Mouse (Mus musculus) kidney, embryonic 14.5 days (tissue): ENCODE data around the gene Rpl41. TPM values are rescaled to one million over a fixed set of nuclear protein-coding genes. Genes with fewer than 3 reads are reported as not detected.

Experiments used
- ATAC-seq: fragments of 200-750 bp; cut with Nextera tagmentation; 2 replicates; pipeline ENCODE4 v1.8.0; 2017; ENCODE audit warnings: moderate number of reproducible peaks, mild to moderate bottlenecking, moderate TSS enrichment, moderate library complexity; ENCODE audit not compliant: low FRiP score, low TSS enrichment
- H3K27ac ChIP-seq: fragments of 300-500 bp; sonication (generic); 2 replicates; pipeline ENCODE4 v1.5.1; 2014; ENCODE audit warnings: low read depth, mild to moderate bottlenecking, low read length, moderate library complexity, mixed read lengths
- H3K27me3 ChIP-seq: fragments of 300-500 bp; sonication (generic); 2 replicates; pipeline ENCODE4 v1.6.1; 2014; ENCODE audit warnings: mild to moderate bottlenecking, low read length; ENCODE audit not compliant: control insufficient read depth, insufficient read depth
- H3K36me3 ChIP-seq: fragments of 300-500 bp; sonication (generic); 2 replicates; pipeline ENCODE4 v1.6.1; 2014; ENCODE audit warnings: low read length, mixed read lengths; ENCODE audit not compliant: control insufficient read depth, insufficient read depth
- H3K4me1 ChIP-seq: fragments of 300-500 bp; sonication (generic); 2 replicates; pipeline ENCODE4 v1.6.1; 2014; ENCODE audit warnings: low read length, mixed read lengths; ENCODE audit not compliant: control insufficient read depth, insufficient read depth
- H3K4me2 ChIP-seq: fragments of 300-500 bp; sonication (generic); replicated peaks from 2 replicates; pipeline ENCODE4 v1.6.1; 2014; ENCODE audit warnings: low read depth, mild to moderate bottlenecking, low read length
- H3K4me3 ChIP-seq: fragments of 300-500 bp; sonication (generic); 2 replicates; pipeline ENCODE4 v1.5.1; 2014; ENCODE audit warnings: mild to moderate bottlenecking, low read length
- H3K9ac ChIP-seq: fragments of 300-500 bp; sonication (generic); 2 replicates; pipeline ENCODE4 v1.6.1; 2014; ENCODE audit warnings: low read depth, mild to moderate bottlenecking, low read length, moderate library complexity
- H3K9me3 ChIP-seq: fragments of 300-500 bp; sonication (generic); 2 replicates; pipeline ENCODE4 v1.6.1; 2016; ENCODE audit warnings: low read length; ENCODE audit not compliant: control insufficient read depth
- WGBS: fragments of 180-500 bp; shearing (Covaris S2); extraction: QIAGEN DNeasy Blood & Tissue Kit; methylation state at CpG from one replicate; pipeline ENCODE4 v1.1.7; 2014; 5-methylcytosine and 5-hydroxymethylcytosine counted together
- polyA plus RNA-seq: library from polyadenylated mRNA; unstranded; fragments of >200 nt; fragmentation: Nextera tagmentation; extraction: Ambion mirVana; gene quantifications from 2 replicates; pipeline ENCODE4 v1.2.1, GENCODE M21; 2014

The Rpl41 gene
- polyA plus RNA-seq, 1 experiment from 2014 or later = 4,683 TPM

DNA sequence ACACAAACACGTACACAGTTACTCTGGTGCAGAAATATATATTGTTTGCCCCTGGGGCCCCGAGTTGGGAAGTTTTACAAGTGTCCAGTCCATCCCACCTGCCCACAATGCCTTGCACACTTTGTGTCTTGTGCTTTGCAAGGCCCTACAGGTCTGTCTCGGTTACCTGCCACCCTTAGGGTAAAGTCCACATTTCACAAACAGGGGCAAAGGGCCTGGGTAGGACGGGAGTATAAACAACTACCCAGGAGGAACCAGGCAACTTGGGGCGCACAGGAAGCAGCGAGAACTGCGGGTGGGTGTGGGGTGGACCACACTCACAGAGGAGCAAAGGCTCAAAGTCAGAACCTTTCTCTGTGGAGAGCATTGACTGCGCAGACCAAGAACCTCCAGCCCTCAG is 38.6 kb upstream of the Rpl41 start:
- Histone ChIP-seq H3K9me3 (no peaks in the 10 kb centered on the region), H3K4me2 (peak overlapping the region; percentile 33), H3K27me3 (peaks cover 25% of the 10 kb centered on the region), H3K27ac (no peak overlapping the region; the same call in 1 of the 2 replicates), H3K4me3 (peak overlapping the region; percentile 71; the same call in 1 of the 2 replicates), H3K4me1 (peaks cover 3% of the 10 kb centered on the region; the same call in 1 of the 2 replicates), H3K36me3 (no peaks in the 10 kb centered on the region), H3K9ac (no peak overlapping the region)
- WGBS = 55% methylated on average over 8 of the region's 8 CpGs
- ATAC-seq = no peak

DNA sequence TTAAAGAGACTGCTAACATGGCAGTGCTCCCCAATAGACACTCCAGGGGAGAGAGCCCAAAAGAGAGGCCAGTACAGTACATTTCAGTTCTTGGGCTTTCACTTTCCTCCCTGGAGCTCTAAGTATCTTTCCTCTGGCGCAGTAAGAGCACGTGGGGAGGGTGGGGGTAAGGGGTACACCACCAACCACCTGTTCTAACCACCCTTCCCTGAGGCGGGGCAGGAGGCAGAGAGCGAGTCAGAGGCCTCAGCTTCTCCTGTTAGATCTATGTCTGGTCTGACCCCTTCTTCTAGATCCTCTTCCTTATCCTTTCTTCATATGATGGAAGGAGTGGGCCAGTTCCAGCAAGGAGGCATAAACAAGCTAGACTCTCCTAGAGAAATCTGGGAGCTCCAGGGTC is 38.0 kb upstream of the Rpl41 start:
- peak overlapping the region; percentile 21; the same call in 1 of the 2 replicates for H3K27ac ChIP-seq
- no peak for ATAC-seq
- peak overlapping the region; percentile 15; the same call in 1 of the 2 replicates for H3K4me2 ChIP-seq
- peaks cover 3% of the 10 kb centered on the region; the same call in 1 of the 2 replicates for H3K4me1 ChIP-seq
- 54% methylated on average over 4 of the region's 4 CpGs for WGBS
- H3K27me3 ChIP-seq = peaks cover 25% of the 10 kb centered on the region
- H3K9me3 ChIP-seq = no peaks in the 10 kb centered on the region
- no peak overlapping the region for H3K4me3 ChIP-seq
- no peak overlapping the region for H3K9ac ChIP-seq
- H3K36me3 ChIP-seq = no peaks in the 10 kb centered on the region

DNA sequence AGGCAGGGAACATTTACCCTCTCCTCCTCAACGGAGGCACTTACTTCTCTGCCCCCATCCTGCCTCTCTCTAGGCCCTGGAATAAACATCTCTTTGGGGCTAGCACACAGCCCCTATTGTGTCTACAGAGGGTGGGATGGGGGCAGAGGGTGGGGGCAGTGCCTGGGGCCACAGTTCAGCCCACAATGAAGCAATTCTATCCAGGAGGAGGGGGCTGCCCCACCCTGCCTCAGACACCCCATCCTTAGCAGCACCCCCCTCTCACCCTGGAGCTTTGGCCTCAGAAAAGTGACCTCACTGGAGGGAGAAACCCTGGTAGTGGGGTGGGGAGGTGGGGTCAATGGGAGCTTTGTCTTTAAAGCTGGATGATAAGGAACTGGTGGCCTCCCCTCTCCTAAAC is 37.4 kb upstream of the Rpl41 start:
- Histone ChIP-seq H3K27me3 (peaks cover 25% of the 10 kb centered on the region), H3K9me3 (no peaks in the 10 kb centered on the region), H3K27ac (no peak overlapping the region; the same call in 1 of the 2 replicates), H3K4me1 (peaks cover 3% of the 10 kb centered on the region; the same call in 1 of the 2 replicates), H3K9ac (no peak overlapping the region), H3K4me2 (no peak overlapping the region), H3K36me3 (no peaks in the 10 kb centered on the region), H3K4me3 (no peak overlapping the region)
- 27% methylated on average over 1 of the region's 1 CpGs for WGBS
- ATAC-seq = no peak

DNA sequence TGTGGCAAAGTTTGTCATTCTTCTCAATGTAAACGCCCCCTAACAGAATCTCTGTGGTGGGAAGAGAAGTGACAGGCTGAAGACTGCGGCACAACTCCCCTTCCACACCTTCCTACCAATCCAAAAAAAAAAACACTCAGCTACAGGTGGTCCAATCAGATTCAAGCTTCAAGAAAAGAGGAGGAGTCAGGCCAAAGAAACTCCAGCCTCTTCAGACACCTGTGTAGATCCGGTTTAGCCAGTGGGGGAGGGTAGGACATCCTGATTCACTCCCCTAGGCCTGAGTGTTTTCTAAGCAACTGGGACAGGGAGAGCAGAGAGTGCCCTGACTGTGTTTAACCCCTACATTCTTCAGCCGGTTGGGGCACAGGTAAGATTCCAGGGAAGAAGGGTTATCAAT is 35.3 kb upstream of the Rpl41 start:
- no peaks in the 10 kb centered on the region for H3K9me3 ChIP-seq
- peak; percentile 50; the same call in 1 of the 2 replicates for ATAC-seq
- no peaks in the 10 kb centered on the region for H3K36me3 ChIP-seq
- H3K4me1 ChIP-seq = peaks cover 3% of the 10 kb centered on the region; the same call in 1 of the 2 replicates
- H3K27me3 ChIP-seq = peaks cover 17% of the 10 kb centered on the region
- WGBS = 1% methylated on average over 4 of the region's 4 CpGs
- H3K27ac ChIP-seq = no peak overlapping the region
- no peak overlapping the region for H3K4me3 ChIP-seq
- H3K9ac ChIP-seq = no peak overlapping the region
- 0 out of 2 replicates have a peak overlapping the region, but pooled peaks have one; percentile 6 for H3K4me2 ChIP-seq

DNA sequence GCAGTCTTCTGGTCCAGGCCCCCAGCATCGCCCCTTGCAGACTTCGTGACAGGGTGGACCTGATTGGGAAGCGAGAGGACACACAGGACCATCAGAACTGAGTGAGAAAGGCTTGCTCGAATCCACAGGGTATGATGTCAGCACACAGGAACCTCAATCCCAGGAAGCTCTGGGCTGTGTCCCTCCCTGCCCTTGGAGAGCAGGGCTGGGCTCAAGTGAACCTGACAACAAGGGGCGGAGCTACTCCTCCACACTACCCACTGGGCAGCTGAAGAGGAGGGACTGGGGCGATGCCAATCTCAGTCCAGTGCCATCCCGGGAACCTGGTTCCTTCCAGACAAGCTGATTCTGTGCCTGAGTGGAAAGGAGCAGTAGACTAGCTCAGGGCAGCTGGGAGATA is 34.5 kb upstream of the Rpl41 start:
- Histone ChIP-seq H3K36me3 (no peaks in the 10 kb centered on the region), H3K9me3 (no peaks in the 10 kb centered on the region), H3K27me3 (peaks cover 10% of the 10 kb centered on the region), H3K4me1 (no peaks in the 10 kb centered on the region; the same call in 1 of the 2 replicates), H3K4me3 (no peak overlapping the region), H3K4me2 (0 out of 2 replicates have a peak overlapping the region, but pooled peaks have one; percentile 6), H3K9ac (no peak overlapping the region), H3K27ac (no peak overlapping the region)
- ATAC-seq = peak; percentile 58
- WGBS = 30% methylated on average over 7 of the region's 7 CpGs

DNA sequence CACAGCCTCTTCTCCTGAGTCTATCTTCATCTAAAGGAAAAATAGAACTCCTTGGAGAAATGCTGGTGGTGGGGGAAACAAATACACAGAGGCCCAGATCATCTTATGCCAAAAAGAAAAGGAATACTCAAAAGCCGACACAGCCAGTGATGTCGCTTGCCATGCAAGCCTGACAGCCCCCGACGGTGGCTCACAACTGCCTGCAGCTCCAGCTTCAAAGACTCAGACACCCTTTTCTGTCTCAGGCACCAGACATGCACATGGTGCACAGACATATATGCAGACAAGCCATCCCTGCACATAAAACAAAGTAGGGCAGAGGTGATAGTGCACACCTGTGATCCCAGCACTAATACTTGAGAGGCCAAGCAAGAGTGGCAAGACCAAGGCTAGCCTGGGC is 30.6 kb upstream of the Rpl41 start:
- no peaks in the 10 kb centered on the region for H3K36me3 ChIP-seq
- H3K9me3 ChIP-seq = no peaks in the 10 kb centered on the region
- no peaks in the 10 kb centered on the region for H3K27me3 ChIP-seq
- no peak overlapping the region for H3K27ac ChIP-seq
- no peak for ATAC-seq
- no peak overlapping the region for H3K9ac ChIP-seq
- 77% methylated on average over 4 of the region's 4 CpGs for WGBS
- H3K4me2 ChIP-seq = no peak overlapping the region
- no peaks in the 10 kb centered on the region; the same call in 1 of the 2 replicates for H3K4me1 ChIP-seq
- H3K4me3 ChIP-seq = no peak overlapping the region

DNA sequence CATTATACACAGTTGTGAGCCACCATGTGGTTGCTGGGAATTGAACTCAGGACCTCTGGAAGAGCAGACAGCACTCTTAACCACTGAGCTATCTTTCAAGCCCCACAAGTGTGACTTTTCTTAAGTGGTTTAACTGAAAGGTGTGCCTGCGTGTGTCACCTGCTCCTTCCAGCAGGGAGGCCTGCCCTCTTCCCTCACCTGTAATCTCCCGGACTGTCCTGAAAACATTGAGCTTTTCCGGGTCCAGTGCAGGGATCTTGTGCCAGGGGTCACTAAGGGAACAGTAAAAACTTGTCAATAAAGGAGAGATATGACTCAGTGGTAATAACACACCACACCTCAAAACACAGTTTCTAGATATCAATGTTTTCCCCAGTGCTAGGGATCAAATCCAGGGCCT is 30.2 kb upstream of the Rpl41 start:
- Histone ChIP-seq H3K4me1 (no peaks in the 10 kb centered on the region; the same call in 1 of the 2 replicates), H3K4me3 (no peak overlapping the region), H3K9ac (no peak overlapping the region), H3K4me2 (no peak overlapping the region), H3K27ac (no peak overlapping the region), H3K36me3 (no peaks in the 10 kb centered on the region), H3K9me3 (no peaks in the 10 kb centered on the region), H3K27me3 (no peaks in the 10 kb centered on the region)
- 74% methylated on average over 3 of the region's 3 CpGs for WGBS
- ATAC-seq = no peak

DNA sequence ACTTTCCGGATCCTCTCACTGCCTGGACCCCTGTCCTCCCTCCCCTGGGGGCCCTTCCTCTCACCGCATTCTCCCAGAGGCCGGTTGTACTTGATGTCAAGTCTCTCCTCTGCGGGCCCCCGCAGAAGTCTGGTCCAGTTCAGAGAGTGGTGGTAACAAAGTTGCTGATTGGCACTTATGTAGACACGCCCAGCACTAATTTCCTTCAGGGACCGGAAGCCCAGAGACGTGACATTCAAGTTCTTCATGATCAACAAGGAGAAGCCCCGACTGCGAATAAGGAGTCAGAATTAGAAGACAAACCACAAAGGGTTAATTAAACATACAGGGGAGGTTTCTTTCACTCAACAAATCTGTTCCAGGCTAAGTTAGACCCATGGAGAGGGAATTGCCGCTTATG is 29.2 kb upstream of the Rpl41 start:
- WGBS = 72% methylated on average over 11 of the region's 11 CpGs
- no peaks in the 10 kb centered on the region for H3K4me1 ChIP-seq
- no peaks in the 10 kb centered on the region for H3K27me3 ChIP-seq
- no peaks in the 10 kb centered on the region for H3K9me3 ChIP-seq
- no peak overlapping the region for H3K4me2 ChIP-seq
- H3K36me3 ChIP-seq = no peaks in the 10 kb centered on the region
- H3K27ac ChIP-seq = no peak overlapping the region
- no peak overlapping the region for H3K9ac ChIP-seq
- H3K4me3 ChIP-seq = no peak overlapping the region
- ATAC-seq = no peak

DNA sequence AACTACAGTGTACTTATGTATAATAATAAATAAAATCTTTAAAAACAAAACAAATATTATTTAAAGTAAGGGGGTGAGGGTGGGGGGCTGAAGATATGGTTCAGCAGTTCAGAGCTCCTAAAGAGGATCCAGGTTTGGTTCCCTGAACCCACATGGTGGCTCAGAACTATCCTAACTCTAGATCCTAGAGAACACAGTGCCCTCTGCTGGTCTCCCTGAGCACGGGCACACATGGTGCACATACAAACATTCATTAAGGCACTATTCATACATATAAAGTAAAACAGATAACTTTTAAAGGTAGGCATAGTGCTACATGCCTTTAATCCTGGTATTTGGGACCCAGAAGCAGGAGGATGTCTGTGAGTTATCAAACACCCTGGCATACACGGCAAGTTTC is 26.0 kb upstream of the Rpl41 start:
- no peak overlapping the region for H3K27ac ChIP-seq
- H3K36me3 ChIP-seq = peaks cover under 1% of the 10 kb centered on the region; the same call in 1 of the 2 replicates
- no peak overlapping the region for H3K4me2 ChIP-seq
- no peak for ATAC-seq
- H3K4me3 ChIP-seq = no peak overlapping the region
- WGBS = 94% methylated on average over 2 of the region's 2 CpGs
- no peaks in the 10 kb centered on the region for H3K27me3 ChIP-seq
- H3K9me3 ChIP-seq = no peaks in the 10 kb centered on the region
- H3K4me1 ChIP-seq = no peaks in the 10 kb centered on the region
- H3K9ac ChIP-seq = no peak overlapping the region
